Mouse (Mus musculus): Measurements from ENCODE around the gene Mb21d2.

DNA sequence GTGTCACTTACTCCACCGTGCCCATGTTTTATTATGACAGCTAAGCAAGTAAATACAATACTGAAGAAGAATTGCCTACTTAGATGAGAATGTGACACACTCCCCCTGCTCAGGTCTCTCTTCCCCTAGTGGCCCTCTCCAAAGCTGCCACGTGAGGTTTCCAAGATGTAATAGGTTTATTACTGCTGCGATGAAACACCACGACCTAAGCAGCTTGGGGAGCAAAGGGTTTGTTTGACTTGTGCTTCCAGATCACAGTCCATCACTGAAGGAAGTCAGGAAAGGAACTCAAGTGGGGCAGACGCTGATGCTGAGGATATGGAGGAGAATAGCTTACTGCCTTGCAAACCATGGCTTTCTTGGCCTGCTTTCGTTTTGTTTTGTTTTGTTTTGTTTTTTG is 65.9 kb downstream of the Mb21d2 start:
- TF ChIP-seq EP300 (IDR thresholded peaks at IDR 0.05; ENCODE audit: insufficient read depth, low read depth, low read length) (no peak), CTCF (IDR thresholded peaks at IDR 0.05) (no peak)

Data from heart, adult 2 months (tissue).